Mouse (Mus musculus) granulocyte monocyte progenitor cell, adult 5-6 weeks (primary cell): ENCODE results near the gene Vmn1r185. TPM values are rescaled to one million over a fixed set of nuclear protein-coding genes. Genes with fewer than 3 reads are reported as not detected.
"Not testable (repeated sequence)": the region's sequence is repeated elsewhere in the genome, so short reads cannot be mapped to it uniquely, and the experiment has no call there.

Source experiments
- ATAC-seq: replicated peaks from 2 replicates; pipeline ENCODE4 v1.8.0; 2016; ENCODE audit warnings: mild to moderate bottlenecking, moderate TSS enrichment, inconsistent platforms; ENCODE audit not compliant: poor library complexity, severe bottlenecking
- total RNA-seq, 2 experiments: library from RNA; stranded (forward) in 1 of 2; stranded (reverse) in 1 of 2; fragments of 200-712, 200-1000 nt in 1 of 2; fragments of >200 nt in 1 of 2; fragmentation: Nextera tagmentation in 1 of 2; gene quantifications; 2 replicates each; pipeline ENCODE4 v1.2.3; 2014 to 2017

Gene Vmn1r185
- not detected in 2 replicates for total RNA-seq (2014; fragmentation: Nextera tagmentation)
- total RNA-seq (2017): not detected in 2 replicates

- ATAC-seq: not testable (repeated sequence)
Measured at GRCm38 (mm10) chr7:26618364-26618763, at the start of gene Vmn1r185. Gene Vmn1r185 (minus strand): TSS chr7:26618464.

DNA sequence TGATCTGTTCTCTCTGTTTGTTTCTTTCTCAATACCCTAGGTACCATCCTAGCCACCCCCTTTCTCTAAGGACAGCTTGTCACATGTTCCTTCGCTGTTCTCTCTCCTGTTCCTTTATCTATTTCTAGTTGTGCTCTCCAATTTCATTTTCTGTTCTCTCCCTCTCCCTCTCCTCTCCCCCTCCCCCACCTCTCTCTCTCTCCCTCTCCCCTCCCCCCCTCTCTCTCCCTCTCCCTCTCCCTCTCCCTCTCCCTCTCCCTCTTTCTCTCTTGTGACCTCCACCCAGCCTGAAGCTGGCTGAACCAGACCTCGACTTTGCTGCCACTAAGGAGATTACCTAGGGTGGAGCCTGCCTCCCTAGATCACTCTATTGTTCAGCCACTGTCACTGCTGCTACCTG, 49.2 kb upstream of the Vmn1r185 start:
- ATAC-seq: not testable (repeated sequence)

GRCm38 (mm10) chr7:26666011-26666410, 47.7 kb upstream of the Vmn1r185 start:
- ATAC-seq: no peak

- ATAC-seq: no peak
Measured at GRCm38 (mm10) chr7:26589774-26590173, 28.5 kb downstream of the Vmn1r185 start.

GRCm38 (mm10) chr7:26589077-26589476, 29.2 kb downstream of the Vmn1r185 start:
- ATAC-seq: no peak

Other genes starting within 250 kb of the Vmn1r185 start
- not detected in 2 replicates for gene Nlrp9c, start 214.8 kb downstream of the Vmn1r185 start, total RNA-seq (2014; fragmentation: Nextera tagmentation)
- gene Nlrp9c, start 214.8 kb downstream of the Vmn1r185 start, total RNA-seq (2017): not detected in 2 replicates
- gene Nlrp4a, start 183.4 kb downstream of the Vmn1r185 start, total RNA-seq (2014; fragmentation: Nextera tagmentation): not detected in 2 replicates
- not detected in 2 replicates for gene Nlrp4a, start 183.4 kb downstream of the Vmn1r185 start, total RNA-seq (2017)
- gene Nlrp9a, start 83.4 kb downstream of the Vmn1r185 start, total RNA-seq (2014; fragmentation: Nextera tagmentation): not detected in 2 replicates
- gene Nlrp9a, start 83.4 kb downstream of the Vmn1r185 start, total RNA-seq (2017): not detected in 2 replicates
- not detected in 2 replicates for gene Cyp2b23, start 68.0 kb upstream of the Vmn1r185 start, total RNA-seq (2014; fragmentation: Nextera tagmentation)
- gene Cyp2b23, start 68.0 kb upstream of the Vmn1r185 start, total RNA-seq (2017): not detected in 2 replicates
- gene Cyp2b19, start 138.7 kb upstream of the Vmn1r185 start, total RNA-seq (2014; fragmentation: Nextera tagmentation): not detected in 2 replicates
- not detected in 2 replicates for gene Cyp2b19, start 138.7 kb upstream of the Vmn1r185 start, total RNA-seq (2017)
- gene Cyp2g1, start 190.4 kb upstream of the Vmn1r185 start, total RNA-seq (2014; fragmentation: Nextera tagmentation): not detected in 2 replicates
- not detected in 2 replicates for gene Cyp2g1, start 190.4 kb upstream of the Vmn1r185 start, total RNA-seq (2017)
- gene Cyp2a5, start 216.8 kb upstream of the Vmn1r185 start, total RNA-seq (2014; fragmentation: Nextera tagmentation): not detected in 2 replicates
- not detected in 2 replicates for gene Cyp2a5, start 216.8 kb upstream of the Vmn1r185 start, total RNA-seq (2017)